Mouse (Mus musculus): ENCODE measurements around the gene Rpl7a. TPM values are rescaled to one million over a fixed set of nuclear protein-coding genes. Genes with fewer than 3 reads are reported as not detected.
A peak's percentile ranks its signal among the peaks of the same experiment; 100 is the strongest.

Gene Rpl7a
- polyA plus RNA-seq, 1 experiment, result 2,027 TPM

GRCm38 (mm10) chr2:26909387-26909784, 1.2 kb upstream of the Rpl7a start:
- Histone ChIP-seq H3ac (ENCODE audit: control insufficient read depth, insufficient read length) (peak overlapping the region; percentile 66), H3K36me3 (ENCODE audit: control insufficient read depth, insufficient read depth) (peaks cover 26% of the 10 kb centered on the region), H3K4me2 (ENCODE audit: low read depth) (peak overlapping the region; percentile 98), H3K79me2 (ENCODE audit: control insufficient read depth, insufficient read depth) (peaks cover 52% of the 10 kb centered on the region), H3K27me3 (ENCODE audit: control insufficient read depth, insufficient read depth, insufficient read length) (no peaks in the 10 kb centered on the region), H3K4me3 (peak overlapping the region; percentile 95)
- TF ChIP-seq TCF12 (IDR thresholded peaks at IDR 0.05; ENCODE audit: insufficient read depth, poor library complexity, severe bottlenecking), result no peak
- TF ChIP-seq CEBPB (IDR thresholded peaks at IDR 0.05; ENCODE audit: insufficient read depth, poor library complexity, severe bottlenecking), result no peak
- no peak for TF ChIP-seq REST (IDR thresholded peaks at IDR 0.05; ENCODE audit: insufficient read depth, insufficient read length)
- no peak for TF ChIP-seq MYOD1 (IDR thresholded peaks at IDR 0.05; ENCODE audit: control insufficient read depth in 1 of 3, insufficient read length in 2 of 3, low read depth in 2 of 3)
- TF ChIP-seq POLR2A (IDR thresholded peaks at IDR 0.05; ENCODE audit: insufficient read length, low read depth), result no peak
- no peak for TF ChIP-seq POLR2AphosphoS2 (IDR thresholded peaks at IDR 0.05; ENCODE audit: insufficient read length, low read depth)
- TF ChIP-seq TCF3 (IDR thresholded peaks at IDR 0.05; ENCODE audit: insufficient read length, low read depth), result no peak
- TF ChIP-seq E2F4 (IDR thresholded peaks at IDR 0.05; ENCODE audit: insufficient read depth), result no peak
- no peak for TF ChIP-seq MAX (IDR thresholded peaks at IDR 0.05; ENCODE audit: low read depth)
- no peak for TF ChIP-seq USF1 (IDR thresholded peaks at IDR 0.05; ENCODE audit: low read depth)

GRCm38 (mm10) chr2:26910994-26911765, 616 bp downstream of the Rpl7a start:
- Histone ChIP-seq H3K4me3 (peak overlapping the region; percentile 95), H3K79me2 (ENCODE audit: control insufficient read depth, insufficient read depth) (peaks cover 61% of the 10 kb centered on the region), H3K27me3 (ENCODE audit: control insufficient read depth, insufficient read depth, insufficient read length) (no peaks in the 10 kb centered on the region), H3ac (ENCODE audit: control insufficient read depth, insufficient read length) (peak overlapping the region; percentile 66), H3K4me2 (ENCODE audit: low read depth) (peak overlapping the region; percentile 80), H3K36me3 (ENCODE audit: control insufficient read depth, insufficient read depth) (peaks cover 26% of the 10 kb centered on the region)
- no peak for TF ChIP-seq REST (IDR thresholded peaks at IDR 0.05; ENCODE audit: insufficient read depth, insufficient read length)
- TF ChIP-seq POLR2AphosphoS2 (IDR thresholded peaks at IDR 0.05; ENCODE audit: insufficient read length, low read depth), result peak; percentile 69

- TF ChIP-seq E2F4 (IDR thresholded peaks at IDR 0.05; ENCODE audit: insufficient read depth), result no peak
- TF ChIP-seq POLR2A (IDR thresholded peaks at IDR 0.05; ENCODE audit: insufficient read length, low read depth), result peak; percentile 5
- TF ChIP-seq MYOG (IDR thresholded peaks at IDR 0.05; ENCODE audit: control insufficient read depth in 1 of 3, insufficient read depth in 1 of 3, insufficient read length in 2 of 3, low read depth in 2 of 3), result no peak
- no peak for TF ChIP-seq USF1 (IDR thresholded peaks at IDR 0.05; ENCODE audit: low read depth)
- peaks cover 26% of the 10 kb centered on the region for H3K36me3 ChIP-seq (ENCODE audit: control insufficient read depth, insufficient read depth)
- peak overlapping the region; percentile 66 for H3ac ChIP-seq (ENCODE audit: control insufficient read depth, insufficient read length)
- peak overlapping the region; percentile 80 for H3K4me2 ChIP-seq (ENCODE audit: low read depth)
- no peaks in the 10 kb centered on the region for H3K27me3 ChIP-seq (ENCODE audit: control insufficient read depth, insufficient read depth, insufficient read length)
- peak overlapping the region; percentile 95 for H3K4me3 ChIP-seq
- H3K79me2 ChIP-seq (ENCODE audit: control insufficient read depth, insufficient read depth), result peaks cover 68% of the 10 kb centered on the region
Observed at GRCm38 (mm10) chr2:26912253-26912770, 1.7 kb downstream of the Rpl7a start.

- TF ChIP-seq POLR2AphosphoS2 (IDR thresholded peaks at IDR 0.05; ENCODE audit: insufficient read length, low read depth) (peak; percentile 75), POLR2A (IDR thresholded peaks at IDR 0.05; ENCODE audit: insufficient read length, low read depth) (peak; percentile 32), CEBPB (IDR thresholded peaks at IDR 0.05; ENCODE audit: insufficient read depth, poor library complexity, severe bottlenecking) (no peak), TCF12 (IDR thresholded peaks at IDR 0.05; ENCODE audit: insufficient read depth, poor library complexity, severe bottlenecking) (no peak)
- no peak overlapping the region for H3K4me3 ChIP-seq
Observed at GRCm38 (mm10) chr2:26913416-26914147, 3.0 kb downstream of the Rpl7a start.

GRCm38 (mm10) chr2:26914148-26914941, 3.8 kb downstream of the Rpl7a start:
- Histone ChIP-seq H3ac (ENCODE audit: control insufficient read depth, insufficient read length) (no peak overlapping the region), H3K4me3 (peak overlapping the region; percentile 91), H3K4me2 (ENCODE audit: low read depth) (peak overlapping the region; percentile 89), H3K27me3 (ENCODE audit: control insufficient read depth, insufficient read depth, insufficient read length) (no peaks in the 10 kb centered on the region), H3K79me2 (ENCODE audit: control insufficient read depth, insufficient read depth) (peaks cover 62% of the 10 kb centered on the region), H3K36me3 (ENCODE audit: control insufficient read depth, insufficient read depth) (peaks cover 36% of the 10 kb centered on the region)
- TF ChIP-seq POLR2AphosphoS2 (IDR thresholded peaks at IDR 0.05; ENCODE audit: insufficient read length, low read depth) (peak; percentile 87), SRF (IDR thresholded peaks at IDR 0.05; ENCODE audit: control insufficient read depth, insufficient read length, low read depth) (no peak), USF1 (IDR thresholded peaks at IDR 0.05; ENCODE audit: low read depth) (peak; percentile 35), POLR2A (IDR thresholded peaks at IDR 0.05; ENCODE audit: insufficient read length, low read depth) (peak; percentile 39)

More at GRCm38 (mm10) chr2:26913416-26914147, 3.0 kb downstream of the Rpl7a start:
- no peak overlapping the region for H3K4me2 ChIP-seq (ENCODE audit: low read depth)
- H3ac ChIP-seq (ENCODE audit: control insufficient read depth, insufficient read length), result no peak overlapping the region
- peaks cover 29% of the 10 kb centered on the region for H3K36me3 ChIP-seq (ENCODE audit: control insufficient read depth, insufficient read depth)
- peaks cover 69% of the 10 kb centered on the region for H3K79me2 ChIP-seq (ENCODE audit: control insufficient read depth, insufficient read depth)
- H3K27me3 ChIP-seq (ENCODE audit: control insufficient read depth, insufficient read depth, insufficient read length), result no peaks in the 10 kb centered on the region

All from myocyte (in vitro differentiated cells).